Mouse (Mus musculus) spleen, adult 2 months (tissue): ENCODE measurements around the gene Plekhm2. TPM values are rescaled to one million over a fixed set of nuclear protein-coding genes. Genes with fewer than 3 reads are reported as not detected.
A peak's percentile ranks its signal among the peaks of the same experiment; 100 is the strongest.

Source experiments
- DNase-seq, 2 experiments: peaks; one replicate each; pipeline versions ENCODE4 v3.0.0 to v3.0.0-alpha.2; 2012 to 2021; ENCODE audit warnings: low spot score in 2 of 2, low read depth in 1 of 2
- H3K27ac ChIP-seq: fragments of 200-500 bp; 2 replicates; pipeline ENCODE4 v1.5.1; 2012; ENCODE audit warnings: low read length, inconsistent platforms; ENCODE audit not compliant: insufficient read depth
- H3K27me3 ChIP-seq: fragments of 200-500 bp; 2 replicates; pipeline ENCODE4 v1.6.1; 2012; ENCODE audit warnings: mild to moderate bottlenecking, moderate library complexity, low read length, inconsistent platforms; ENCODE audit not compliant: control insufficient read depth, insufficient read depth
- H3K36me3 ChIP-seq: fragments of 200-500 bp; 2 replicates; pipeline ENCODE4 v1.6.1; 2012; ENCODE audit warnings: mild to moderate bottlenecking, low read length, inconsistent platforms; ENCODE audit not compliant: control insufficient read depth, insufficient read depth
- H3K4me1 ChIP-seq: fragments of 200-500 bp; 2 replicates; pipeline ENCODE4 v1.6.1; 2011; ENCODE audit warnings: inconsistent platforms; ENCODE audit not compliant: control insufficient read depth, insufficient read depth, insufficient read length
- H3K4me3 ChIP-seq: fragments of 200-500 bp; 2 replicates; pipeline ENCODE4 v1.5.1; 2011; ENCODE audit warnings: mild to moderate bottlenecking, inconsistent platforms; ENCODE audit not compliant: insufficient read depth, insufficient read length; ENCODE audit errors: extremely low read depth
- CTCF ChIP-seq: fragments of 200-500 bp; IDR thresholded peaks from 2 replicates; pipeline ENCODE4 v1.5.1; 2011; ENCODE audit warnings: mild to moderate bottlenecking, inconsistent platforms; ENCODE audit not compliant: insufficient read depth, insufficient read length, insufficient replicate concordance; ENCODE audit errors: extremely low read depth
- POLR2A ChIP-seq: fragments of 200-500 bp; IDR thresholded peaks from 2 replicates; pipeline ENCODE4 v1.6.1; 2011; ENCODE audit warnings: low read depth, low read length, inconsistent platforms
- WGBS: fragments of 180-500 bp; shearing (Covaris S2); methylation state at CpG from one replicate; pipeline ENCODE4 v1.1.7; 2018; 5-methylcytosine and 5-hydroxymethylcytosine counted together
- polyA plus RNA-seq: library from polyadenylated mRNA; depleted of rRNA; stranded (reverse); fragments of >200 nt; gene quantifications from 2 replicates; pipeline ENCODE4 v1.2.3, GENCODE M21; 2012

The Plekhm2 gene
- polyA plus RNA-seq, 1 experiment, result 51.6 TPM

- DNase-seq, result no peak
- TF ChIP-seq POLR2A (no peak), CTCF (no peak)
- 82% methylated on average over 6 of the region's 6 CpGs for WGBS
- no peaks in the 10 kb centered on the region; the same call in 1 of the 2 replicates for H3K27me3 ChIP-seq
- H3K27ac ChIP-seq, result no peak overlapping the region
- H3K36me3 ChIP-seq, result no peaks in the 10 kb centered on the region
- peaks cover 9% of the 10 kb centered on the region for H3K4me1 ChIP-seq
- no peak overlapping the region for H3K4me3 ChIP-seq
These were observed 47.9 kb downstream of the Plekhm2 start for GRCm38 (mm10) chr4:141616811-141617210.

GRCm38 (mm10) chr4:141614946-141615345 is 49.8 kb downstream of the Plekhm2 start:
- peaks cover 9% of the 10 kb centered on the region for H3K4me1 ChIP-seq
- TF ChIP-seq CTCF, result no peak
- no peak for TF ChIP-seq POLR2A
- DNase-seq, result no peak
- H3K27me3 ChIP-seq, result no peaks in the 10 kb centered on the region; the same call in 1 of the 2 replicates
- WGBS, result 89% methylated on average over 14 of the region's 14 CpGs
- H3K36me3 ChIP-seq, result no peaks in the 10 kb centered on the region
- no peak overlapping the region for H3K4me3 ChIP-seq
- H3K27ac ChIP-seq, result no peak overlapping the region

- no peaks in the 10 kb centered on the region for H3K27me3 ChIP-seq
- no peak overlapping the region for H3K27ac ChIP-seq
- H3K4me1 ChIP-seq, result no peaks in the 10 kb centered on the region
- TF ChIP-seq CTCF, result no peak
- no peak for TF ChIP-seq POLR2A
- 69% methylated on average over 6 of the region's 6 CpGs for WGBS
- DNase-seq, result no peak
- H3K4me3 ChIP-seq, result no peak overlapping the region
- H3K36me3 ChIP-seq, result no peaks in the 10 kb centered on the region
These were observed 55.2 kb downstream of the Plekhm2 start for GRCm38 (mm10) chr4:141609538-141609937.

GRCm38 (mm10) chr4:141605861-141606260 is 58.8 kb downstream of the Plekhm2 start, which contains the start of gene Fblim1:
Gene Fblim1, minus strand, starts transcription at chr4:141606096.
- DNase-seq, result no peak
- Histone ChIP-seq H3K27ac (peak within 1 kb of the TSS; percentile 46), H3K4me1 (no peaks in the 10 kb centered on the region), H3K36me3 (no peaks in the 10 kb centered on the region), H3K27me3 (no peaks in the 10 kb centered on the region), H3K4me3 (peak within 1 kb of the TSS; percentile 26)
- TF ChIP-seq POLR2A (no peak), CTCF (no peak)
- WGBS, result 83% methylated on average over 11 of the region's 11 CpGs

GRCm38 (mm10) chr4:141605421-141605820 is 59.3 kb downstream of the Plekhm2 start:
- DNase-seq, result no peak
- H3K27ac ChIP-seq, result peak overlapping the region; percentile 46; the same call in 1 of the 2 replicates
- no peaks in the 10 kb centered on the region for H3K36me3 ChIP-seq
- no peaks in the 10 kb centered on the region; the same call in 1 of the 2 replicates for H3K27me3 ChIP-seq
- no peaks in the 10 kb centered on the region for H3K4me1 ChIP-seq
- peak overlapping the region; percentile 26 for H3K4me3 ChIP-seq
- WGBS, result 92% methylated on average over 5 of the region's 5 CpGs
- TF ChIP-seq CTCF, result no peak
- no peak for TF ChIP-seq POLR2A

- H3K27ac ChIP-seq, result no peak overlapping the region
- no peak overlapping the region for H3K4me3 ChIP-seq
- no peak for DNase-seq
- WGBS, result 84% methylated on average over 8 of the region's 8 CpGs
- H3K27me3 ChIP-seq, result peaks cover 4% of the 10 kb centered on the region
- H3K4me1 ChIP-seq, result no peaks in the 10 kb centered on the region; the same call in 1 of the 2 replicates
- TF ChIP-seq POLR2A (no peak), CTCF (no peak)
- no peaks in the 10 kb centered on the region for H3K36me3 ChIP-seq
These were observed 60.2 kb downstream of the Plekhm2 start for GRCm38 (mm10) chr4:141604493-141604892.

GRCm38 (mm10) chr4:141603921-141604320 is 60.8 kb downstream of the Plekhm2 start:
- Histone ChIP-seq H3K4me1 (no peaks in the 10 kb centered on the region; the same call in 1 of the 2 replicates), H3K27ac (no peak overlapping the region), H3K27me3 (peaks cover 10% of the 10 kb centered on the region), H3K4me3 (no peak overlapping the region), H3K36me3 (no peaks in the 10 kb centered on the region)
- no peak for TF ChIP-seq CTCF
- 85% methylated on average over 4 of the region's 4 CpGs for WGBS
- no peak for DNase-seq
